Mouse (Mus musculus): ENCODE data around the gene Chadl. TPM values are rescaled to one million over a fixed set of nuclear protein-coding genes. Genes with fewer than 3 reads are reported as not detected.

Chadl gene
- polyA plus RNA-seq, 1 experiment from 2014 or later = 4.6 TPM

GRCm38 (mm10) chr15:81661701-81662100 is 35.4 kb downstream of the Chadl start:
- Histone ChIP-seq H3K9me3 (ENCODE audit: low read depth, low read length) (no peaks in the 10 kb centered on the region), H3K4me2 (no peak overlapping the region), H3K36me3 (ENCODE audit: insufficient read depth) (no peaks in the 10 kb centered on the region), H3K9ac (no peak overlapping the region), H3K27me3 (ENCODE audit: insufficient read depth, low read length) (no peaks in the 10 kb centered on the region), H3K27ac (ENCODE audit: low read depth) (no peak overlapping the region), H3K4me1 (ENCODE audit: insufficient read depth) (peaks cover 3% of the 10 kb centered on the region; the same call in 1 of the 2 replicates), H3K4me3 (ENCODE audit: low read depth, low read length) (no peak overlapping the region)
- no peak for ATAC-seq (ENCODE audit: insufficient read depth)
- WGBS = 91% methylated on average over 2 of the region's 2 CpGs
- DNase-seq = no peak
- no peak for TF ChIP-seq CTCF (IDR thresholded peaks at IDR 0.05; ENCODE audit: low read depth)

GRCm38 (mm10) chr15:81650636-81651035 is 46.5 kb downstream of the Chadl start:
- Histone ChIP-seq H3K4me2 (no peak overlapping the region), H3K4me1 (ENCODE audit: insufficient read depth) (no peaks in the 10 kb centered on the region), H3K9me3 (ENCODE audit: low read depth, low read length) (no peaks in the 10 kb centered on the region), H3K9ac (no peak overlapping the region), H3K4me3 (ENCODE audit: low read depth, low read length) (no peak overlapping the region), H3K27ac (ENCODE audit: low read depth) (no peak overlapping the region), H3K36me3 (ENCODE audit: insufficient read depth) (peaks cover 60% of the 10 kb centered on the region), H3K27me3 (ENCODE audit: insufficient read depth, low read length) (no peaks in the 10 kb centered on the region)
- DNase-seq (no peak), ATAC-seq (ENCODE audit: insufficient read depth) (no peak)
- TF ChIP-seq CTCF (IDR thresholded peaks at IDR 0.05; ENCODE audit: low read depth) = no peak
- WGBS = 93% methylated on average over 7 of the region's 7 CpGs

- WGBS = 95% methylated on average over 8 of the region's 8 CpGs
- H3K4me3 ChIP-seq (ENCODE audit: low read depth, low read length) = no peak overlapping the region
- no peak overlapping the region for H3K4me2 ChIP-seq
- H3K36me3 ChIP-seq (ENCODE audit: insufficient read depth) = peaks cover 69% of the 10 kb centered on the region
- H3K4me1 ChIP-seq (ENCODE audit: insufficient read depth) = no peaks in the 10 kb centered on the region
- H3K27me3 ChIP-seq (ENCODE audit: insufficient read depth, low read length) = no peaks in the 10 kb centered on the region
- ATAC-seq (ENCODE audit: insufficient read depth) = no peak
- no peak for DNase-seq
- no peaks in the 10 kb centered on the region for H3K9me3 ChIP-seq (ENCODE audit: low read depth, low read length)
- no peak overlapping the region for H3K9ac ChIP-seq
- TF ChIP-seq CTCF (IDR thresholded peaks at IDR 0.05; ENCODE audit: low read depth) = no peak
- no peak overlapping the region for H3K27ac ChIP-seq (ENCODE audit: low read depth)
These were observed 47.3 kb downstream of the Chadl start for GRCm38 (mm10) chr15:81649516-81650455.

Other genes starting within 250 kb of the Chadl start
- 539 and 550 TPM in 2 replicates for gene Rbx1, start 231.0 kb downstream of the Chadl start, polyA plus RNA-seq (2014; fragmentation: Nextera tagmentation; extraction: Ambion mirVana)
- 22.6 and 25.0 TPM in 2 replicates for gene Ep300, start 111.9 kb downstream of the Chadl start, polyA plus RNA-seq (2014; fragmentation: Nextera tagmentation; extraction: Ambion mirVana)
- 25.8 and 26.7 TPM in 2 replicates for gene L3mbtl2, start 33.4 kb downstream of the Chadl start, polyA plus RNA-seq (2014; fragmentation: Nextera tagmentation; extraction: Ambion mirVana)
- gene Zc3h7b, start 47.8 kb upstream of the Chadl start, polyA plus RNA-seq (2014; fragmentation: Nextera tagmentation; extraction: Ambion mirVana) = 45.6 and 46.1 TPM in 2 replicates
- 101 and 107 TPM in 2 replicates for gene Rangap1, start 48.2 kb upstream of the Chadl start, polyA plus RNA-seq (2014; fragmentation: Nextera tagmentation; extraction: Ambion mirVana)
- gene Tef, start 105.1 kb upstream of the Chadl start, polyA plus RNA-seq (2014; fragmentation: Nextera tagmentation; extraction: Ambion mirVana) = 23.5 and 23.8 TPM in 2 replicates
- 23.3 and 24.2 TPM in 2 replicates for gene Tob2, start 161.5 kb upstream of the Chadl start, polyA plus RNA-seq (2014; fragmentation: Nextera tagmentation; extraction: Ambion mirVana)
- 211 and 220 TPM in 2 replicates for gene Phf5a, start 174.6 kb upstream of the Chadl start, polyA plus RNA-seq (2014; fragmentation: Nextera tagmentation; extraction: Ambion mirVana)
- 149 and 152 TPM in 2 replicates for gene Aco2, start 175.0 kb upstream of the Chadl start, polyA plus RNA-seq (2014; fragmentation: Nextera tagmentation; extraction: Ambion mirVana)
- gene Polr3h, start 229.0 kb upstream of the Chadl start, polyA plus RNA-seq (2014; fragmentation: Nextera tagmentation; extraction: Ambion mirVana) = 74.4 and 89.5 TPM in 2 replicates
- gene Csdc2, start 239.5 kb upstream of the Chadl start, polyA plus RNA-seq (2014; fragmentation: Nextera tagmentation; extraction: Ambion mirVana) = 10.1 and 11.8 TPM in 2 replicates